Mouse (Mus musculus): Measurements from ENCODE around the gene Gm15155.

DNA sequence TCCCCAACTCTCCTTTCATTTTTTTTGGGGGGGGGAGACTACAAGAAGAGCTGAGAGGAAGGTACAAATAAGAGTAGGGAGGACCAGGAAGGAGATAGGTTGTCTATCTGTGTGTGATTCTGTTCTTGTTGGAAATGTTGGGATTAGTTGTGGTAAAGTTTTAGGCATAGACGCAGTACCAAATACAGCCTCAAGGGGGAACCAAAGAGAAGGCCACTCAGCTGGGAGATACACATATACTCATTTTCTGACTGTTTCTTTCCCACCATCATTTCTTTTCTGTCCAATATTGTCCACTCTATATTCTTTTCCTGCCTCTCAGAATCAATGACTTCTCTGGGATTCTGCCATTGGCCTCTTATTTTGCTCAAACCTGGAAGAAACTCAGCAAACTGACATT lies 19.4 kb downstream of the Gm15155 start:
- TF ChIP-seq CTCF (IDR thresholded peaks at IDR 0.05; ENCODE audit: borderline replicate concordance, control insufficient read depth, extremely low read depth, insufficient read depth, low read length, poor library complexity) (no peak), POLR2A (IDR thresholded peaks at IDR 0.05; ENCODE audit: control insufficient read depth, extremely low read depth, insufficient read depth, low read length, poor library complexity) (no peak)

All from thymus, adult 2 months (tissue).